Mouse (Mus musculus): Measurements from ENCODE around the gene Neu1. TPM values are rescaled to one million over a fixed set of nuclear protein-coding genes. Genes with fewer than 3 reads are reported as not detected.
"Not testable (repeated sequence)": the region's sequence is repeated elsewhere in the genome, so short reads cannot be mapped to it uniquely, and the experiment has no call there.

The Neu1 gene
- polyA plus RNA-seq, 1 experiment from 2014 or later, result 75.4 TPM

- in situ Hi-C loops (cut with MboI; ENCODE audit: low pct_unique_long_range_greater_than_20kb), result no loop called here
- no peak for ATAC-seq
- ChIA-PET CTCF (no interaction called here), POLR2A (no interaction called here)
- DNase-seq (ENCODE audit: low read depth, low spot score), result no peak
- no peaks in the 10 kb centered on the region for H3K27me3 ChIP-seq
- no peak for TF ChIP-seq CTCF (IDR thresholded peaks at IDR 0.05)
Measured at GRCm38 (mm10) chr17:34953904-34954303, 22.9 kb downstream of the Neu1 start.

GRCm38 (mm10) chr17:34954831-34955230 is 23.8 kb downstream of the Neu1 start:
- no peak for TF ChIP-seq CTCF (IDR thresholded peaks at IDR 0.05)
- ChIA-PET CTCF (interaction anchor here (1.1 to 2.8 kb wide), 5 partner anchors 10 to 32 kb away, joined by 3 to 23 read pairs (median 4); partner anchors contain the start of gene Lsm2), POLR2A (interaction anchor here (0.7 to 1.0 kb wide), 2 partner anchors 10 to 26 kb away, joined by 3 read pairs; no protein-coding TSS in a partner anchor)
- ATAC-seq (no peak), DNase-seq (ENCODE audit: low read depth, low spot score) (no peak)
- in situ Hi-C loops (cut with MboI; ENCODE audit: low pct_unique_long_range_greater_than_20kb), result no loop called here
- no peaks in the 10 kb centered on the region for H3K27me3 ChIP-seq

GRCm38 (mm10) chr17:34955884-34956283 is 24.8 kb downstream of the Neu1 start:
- no peak for TF ChIP-seq CTCF (IDR thresholded peaks at IDR 0.05)
- H3K27me3 ChIP-seq, result no peaks in the 10 kb centered on the region
- ATAC-seq (no peak), DNase-seq (ENCODE audit: low read depth, low spot score) (no peak)
- CTCF ChIA-PET, result interaction anchor here (1.3 to 2.8 kb wide), 8 partner anchors 9 to 79 kb away, joined by 3 to 23 read pairs (median 6); partner anchors contain the start of genes Hspa1a, Hspa1l and Lsm2
- in situ Hi-C loops (cut with MboI; ENCODE audit: low pct_unique_long_range_greater_than_20kb), result no loop called here
- POLR2A ChIA-PET, result interaction anchor here (0.6 to 1.1 kb wide), 3 partner anchors 25 to 28 kb away, joined by 3 to 5 read pairs (median 3); partner anchors contain the start of gene Lsm2

- DNase-seq (ENCODE audit: low read depth, low spot score) (no peak), ATAC-seq (no peak)
- H3K27me3 ChIP-seq, result no peaks in the 10 kb centered on the region
- ChIA-PET CTCF (interaction anchor here (1.3 to 2.8 kb wide), 7 partner anchors 9 to 78 kb away, joined by 3 to 23 read pairs (median 7); partner anchors contain the start of genes Hspa1a, Hspa1l and Lsm2), POLR2A (interaction anchor here (1.0 to 1.1 kb wide), 2 partner anchors 25 to 28 kb away, joined by 3 to 5 read pairs; partner anchors contain the start of gene Lsm2)
- in situ Hi-C loops (cut with MboI; ENCODE audit: low pct_unique_long_range_greater_than_20kb), result no loop called here
- peak; percentile 43 for TF ChIP-seq CTCF (IDR thresholded peaks at IDR 0.05)
Measured at GRCm38 (mm10) chr17:34956340-34956739, 25.3 kb downstream of the Neu1 start.

GRCm38 (mm10) chr17:34957291-34957690 is 26.2 kb downstream of the Neu1 start:
- CTCF ChIA-PET, result interaction anchor here (1.6 to 2.8 kb wide), 3 partner anchors 15 to 23 kb away, joined by 4 to 23 read pairs (median 12); partner anchors contain the start of genes Hspa1a, Hspa1l and Lsm2
- DNase-seq (ENCODE audit: low read depth, low spot score); H3K27me3 ChIP-seq; ATAC-seq; in situ Hi-C loops (cut with MboI; ENCODE audit: low pct_unique_long_range_greater_than_20kb); POLR2A ChIA-PET: not testable (repeated sequence)

GRCm38 (mm10) chr17:34957966-34958365 is 26.9 kb downstream of the Neu1 start:
- in situ Hi-C loops (cut with MboI; ENCODE audit: low pct_unique_long_range_greater_than_20kb); POLR2A ChIA-PET; DNase-seq (ENCODE audit: low read depth, low spot score); ATAC-seq; H3K27me3 ChIP-seq; CTCF ChIA-PET: not testable (repeated sequence)

GRCm38 (mm10) chr17:34958734-34959129 is 27.7 kb downstream of the Neu1 start:
- in situ Hi-C loops (cut with MboI; ENCODE audit: low pct_unique_long_range_greater_than_20kb); DNase-seq (ENCODE audit: low read depth, low spot score); ATAC-seq; POLR2A ChIA-PET; H3K27me3 ChIP-seq: not testable (repeated sequence)
- CTCF ChIA-PET, result interaction anchor here (1.5 kb wide), 1 partner anchor 28 kb away, joined by 3 read pairs; no protein-coding TSS in a partner anchor

- in situ Hi-C loops (cut with MboI; ENCODE audit: low pct_unique_long_range_greater_than_20kb); POLR2A ChIA-PET; H3K27me3 ChIP-seq: not testable (repeated sequence)
- peak; percentile 82 for ATAC-seq
- CTCF ChIA-PET, result interaction anchor here (1.5 kb wide), 1 partner anchor 27 kb away, joined by 3 read pairs; no protein-coding TSS in a partner anchor
- DNase-seq (ENCODE audit: low read depth, low spot score), result peak; percentile 64
Measured at GRCm38 (mm10) chr17:34959130-34959778, 28.2 kb downstream of the Neu1 start, which contains the start of gene Hspa1b. Gene Hspa1b (minus strand): TSS chr17:34959238.

GRCm38 (mm10) chr17:34959881-34960515 is 28.9 kb downstream of the Neu1 start:
- in situ Hi-C loops (cut with MboI; ENCODE audit: low pct_unique_long_range_greater_than_20kb), result no loop called here
- H3K27me3 ChIP-seq, result no peaks in the 10 kb centered on the region
- no peak for DNase-seq (ENCODE audit: low read depth, low spot score)
- TF ChIP-seq CTCF (IDR thresholded peaks at IDR 0.05), result no peak
- peak; percentile 37 for ATAC-seq
- ChIA-PET POLR2A (interaction anchor here (0.6 to 0.7 kb wide), 2 partner anchors 22 to 170 kb away, joined by 5 to 6 read pairs; partner anchors contain the start of gene Lsm2), CTCF (interaction anchor here (1.3 to 1.5 kb wide), 2 partner anchors 20 to 26 kb away, joined by 3 read pairs; no protein-coding TSS in a partner anchor)

GRCm38 (mm10) chr17:34960702-34961493 is 29.8 kb downstream of the Neu1 start:
- no peak for TF ChIP-seq CTCF (IDR thresholded peaks at IDR 0.05)
- in situ Hi-C loops (cut with MboI; ENCODE audit: low pct_unique_long_range_greater_than_20kb), result no loop called here
- POLR2A ChIA-PET, result interaction anchor here (0.6 to 2.8 kb wide), 4 partner anchors 12 to 169 kb away, joined by 5 to 8 read pairs (median 6); partner anchors contain the start of genes Hspa1l and Lsm2
- DNase-seq (ENCODE audit: low read depth, low spot score), result no peak
- ATAC-seq, result no peak
- CTCF ChIA-PET, result interaction anchor here (0.8 to 1.3 kb wide), 3 partner anchors 19 to 23 kb away, joined by 3 to 4 read pairs (median 4); no protein-coding TSS in a partner anchor
- H3K27me3 ChIP-seq, result no peaks in the 10 kb centered on the region

All from Patski (cell line).